Mouse (Mus musculus): Measurements from ENCODE around the gene Gm8857. TPM values are rescaled to one million over a fixed set of nuclear protein-coding genes. Genes with fewer than 3 reads are reported as not detected.
"Not testable (repeated sequence)": the region's sequence is repeated elsewhere in the genome, so short reads cannot be mapped to it uniquely, and the experiment has no call there.

Gm8857 gene
- under 1 TPM in 1 of 2 experiments, not detected in 1; 0.40 TPM for polyA plus RNA-seq (2017; shearing (Covaris generic))

GRCm38 (mm10) chr5:10947505-10947904, at the start of gene Gm8857, which contains the start of gene Gm8871:
Gm8857 (plus strand) TSS chr5:10947807.
Gm8871 (plus strand) TSS chr5:10947805.
- ATAC-seq: not testable (repeated sequence)

GRCm38 (mm10) chr5:10953512-10953911, 5.9 kb downstream of the Gm8857 start:
- ATAC-seq: not testable (repeated sequence)

- not testable (repeated sequence) for ATAC-seq
Measured at GRCm38 (mm10) chr5:10958057-10958456, 10.4 kb downstream of the Gm8857 start.

Other genes with a start within 250 kb of the Gm8857 start
- not detected for gene Gm8871, start within 50 bp of the Gm8857 start, polyA plus RNA-seq (2017; shearing (Covaris generic))
- not detected for gene Gm8879, start 179.8 kb downstream of the Gm8857 start, polyA plus RNA-seq (2017; shearing (Covaris generic))
- gene Gm5861, start 235.3 kb downstream of the Gm8857 start, polyA plus RNA-seq (2017; shearing (Covaris generic)): 1 to 10 TPM in 1 of 2 experiments, under 1 TPM in 1; 0.41 to 1.2 TPM